Mouse (Mus musculus) heart, adult 2 months (tissue): ENCODE measurements around the gene Hs3st2.

Source experiments
- CTCF ChIP-seq: fragments of 200-600 bp; IDR thresholded peaks from 2 replicates; pipeline ENCODE4 v1.8.1; 2022; ENCODE audit warnings: antibody characterized with exemption, mild to moderate bottlenecking, moderate library complexity
- EP300 ChIP-seq: fragments of 200-500 bp; IDR thresholded peaks from 2 replicates; pipeline ENCODE4 v1.6.1; 2011; ENCODE audit warnings: low read depth, low read length, control low read depth; ENCODE audit not compliant: insufficient read depth

- no peak for TF ChIP-seq CTCF
- TF ChIP-seq EP300: no peak
Observed at GRCm38 (mm10) chr7:121460626-121461025, 69.0 kb downstream of the Hs3st2 start.
